Mouse (Mus musculus) embryo, embryonic 10.5 days (tissue): ENCODE measurements at regions not wholly inside any gene's neighbourhood (a gene's known extent, or its start where the extent isn't known, plus 50 kb on each side); places are given as distances from the start of the nearest gene placed in this dataset.
A peak's percentile ranks its signal among the peaks of the same experiment; 100 is the strongest.

Experiments used
- DNase-seq: peaks from one replicate; pipeline ENCODE4 v3.0.0-alpha.2; 2015; ENCODE audit warnings: low spot score

- no peak for DNase-seq
These were observed 79.1 kb downstream of the Sema4f start for GRCm38 (mm10) chr6:82860485-82860884.

GRCm38 (mm10) chr6:82856218-82856617 is 82.0 kb upstream of the Hk2 start:
- DNase-seq: no peak

GRCm38 (mm10) chr6:82855401-82855800 is 81.1 kb upstream of the Hk2 start:
- DNase-seq: no peak

GRCm38 (mm10) chr6:82854780-82855179 is 80.5 kb upstream of the Hk2 start:
- no peak for DNase-seq

- no peak for DNase-seq
These were observed 80.1 kb upstream of the Hk2 start for GRCm38 (mm10) chr6:82854338-82854737.

GRCm38 (mm10) chr6:82853076-82853475 is 78.8 kb upstream of the Hk2 start:
- DNase-seq: no peak

- no peak for DNase-seq
These were observed 76.3 kb upstream of the Hk2 start for GRCm38 (mm10) chr6:82850556-82850955.

- no peak for DNase-seq
These were observed 73.3 kb upstream of the Hk2 start for GRCm38 (mm10) chr6:82847598-82847997.

- no peak for DNase-seq
These were observed 72.4 kb upstream of the Hk2 start for GRCm38 (mm10) chr6:82846587-82847150.

- peak; percentile 45 for DNase-seq
These were observed 70.2 kb upstream of the Hk2 start for GRCm38 (mm10) chr6:82844432-82844831.

GRCm38 (mm10) chr6:82843881-82844280 is 69.6 kb upstream of the Hk2 start:
- DNase-seq: no peak

- DNase-seq: no peak
These were observed 63.0 kb upstream of the Hk2 start for GRCm38 (mm10) chr6:82837246-82837645.

- DNase-seq: peak; percentile 8
These were observed 61.2 kb upstream of the Hk2 start for GRCm38 (mm10) chr6:82835222-82836064.

- DNase-seq: no peak
These were observed 59.6 kb upstream of the Hk2 start for GRCm38 (mm10) chr6:82833867-82834266.

- peak; percentile 18 for DNase-seq
These were observed 57.0 kb upstream of the Hk2 start for GRCm38 (mm10) chr6:82831211-82831610.

- DNase-seq: no peak
These were observed 50.4 kb upstream of the Hk2 start for GRCm38 (mm10) chr6:82824684-82825083.

- DNase-seq: no peak
These were observed 50.0 kb upstream of the Hk2 start for GRCm38 (mm10) chr6:82824240-82824639.
